Mouse (Mus musculus): Measurements from ENCODE around the gene Creb5. TPM values are rescaled to one million over a fixed set of nuclear protein-coding genes. Genes with fewer than 3 reads are reported as not detected.

Gene Creb5
- polyA plus RNA-seq, 1 experiment from 2014 or later: 3.2 TPM

DNA sequence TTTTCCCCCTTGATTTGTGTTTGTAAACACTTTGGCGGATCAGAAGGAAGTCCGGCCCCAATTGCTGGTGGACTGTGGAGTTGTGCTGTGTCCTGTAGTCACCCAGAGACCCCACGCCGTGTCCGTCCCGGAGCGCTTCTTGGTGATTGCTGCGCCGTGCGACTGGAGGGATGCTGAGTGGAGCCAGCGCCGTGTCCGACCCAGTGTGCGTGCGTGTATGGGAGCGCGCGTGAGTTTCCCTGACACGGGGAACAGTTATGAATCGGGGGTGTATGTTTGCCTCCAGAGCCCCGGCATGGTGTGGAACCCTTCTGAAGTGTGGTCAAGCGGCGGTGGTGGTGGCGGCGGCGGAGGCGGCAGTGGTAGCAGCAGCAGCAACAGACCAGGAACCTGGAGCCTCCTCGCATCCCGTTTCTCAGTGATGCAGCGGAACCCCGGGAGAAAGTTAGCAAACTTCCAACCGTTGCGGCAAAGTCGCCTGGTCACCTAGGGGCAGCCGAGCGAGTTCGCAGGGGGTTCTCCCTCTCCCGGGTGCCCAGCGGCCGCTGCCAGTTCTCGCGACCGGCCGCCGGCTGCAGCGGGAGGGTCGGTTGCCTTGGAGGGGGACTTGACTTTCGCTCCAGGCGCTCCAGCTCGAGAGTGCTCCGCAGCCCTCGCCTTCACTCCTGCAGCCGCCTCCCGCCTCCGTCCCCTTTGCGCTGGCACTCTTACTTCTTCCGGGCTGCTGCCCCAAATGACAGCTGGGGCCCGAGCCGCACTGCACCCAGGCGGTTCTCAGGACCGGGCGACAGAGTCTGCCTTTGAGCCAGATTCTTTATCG is 702 bp downstream of the Creb5 start:
- WGBS: under 1% methylated on average over 55 of the region's 63 CpGs
- Histone ChIP-seq H3K27ac (ENCODE audit: low read depth, low read length) (no peak overlapping the region), H3K36me3 (ENCODE audit: control insufficient read depth, insufficient read depth, low read length) (no peaks in the 10 kb centered on the region), H3K9me3 (ENCODE audit: control insufficient read depth, low read length) (no peaks in the 10 kb centered on the region), H3K4me1 (ENCODE audit: control insufficient read depth, insufficient read depth, low read depth, low read length) (peaks cover 14% of the 10 kb centered on the region), H3K27me3 (replicated peaks; ENCODE audit: control insufficient read depth, insufficient read depth, low read length) (peaks cover 34% of the 10 kb centered on the region), H3K4me2 (ENCODE audit: low read length) (peak overlapping the region; percentile 99), H3K9ac (ENCODE audit: low read depth, low read length) (peak overlapping the region; percentile 46; the same call in 1 of the 2 replicates), H3K4me3 (ENCODE audit: low read length) (peak overlapping the region; percentile 51)
- peak; percentile 64 for ATAC-seq

DNA sequence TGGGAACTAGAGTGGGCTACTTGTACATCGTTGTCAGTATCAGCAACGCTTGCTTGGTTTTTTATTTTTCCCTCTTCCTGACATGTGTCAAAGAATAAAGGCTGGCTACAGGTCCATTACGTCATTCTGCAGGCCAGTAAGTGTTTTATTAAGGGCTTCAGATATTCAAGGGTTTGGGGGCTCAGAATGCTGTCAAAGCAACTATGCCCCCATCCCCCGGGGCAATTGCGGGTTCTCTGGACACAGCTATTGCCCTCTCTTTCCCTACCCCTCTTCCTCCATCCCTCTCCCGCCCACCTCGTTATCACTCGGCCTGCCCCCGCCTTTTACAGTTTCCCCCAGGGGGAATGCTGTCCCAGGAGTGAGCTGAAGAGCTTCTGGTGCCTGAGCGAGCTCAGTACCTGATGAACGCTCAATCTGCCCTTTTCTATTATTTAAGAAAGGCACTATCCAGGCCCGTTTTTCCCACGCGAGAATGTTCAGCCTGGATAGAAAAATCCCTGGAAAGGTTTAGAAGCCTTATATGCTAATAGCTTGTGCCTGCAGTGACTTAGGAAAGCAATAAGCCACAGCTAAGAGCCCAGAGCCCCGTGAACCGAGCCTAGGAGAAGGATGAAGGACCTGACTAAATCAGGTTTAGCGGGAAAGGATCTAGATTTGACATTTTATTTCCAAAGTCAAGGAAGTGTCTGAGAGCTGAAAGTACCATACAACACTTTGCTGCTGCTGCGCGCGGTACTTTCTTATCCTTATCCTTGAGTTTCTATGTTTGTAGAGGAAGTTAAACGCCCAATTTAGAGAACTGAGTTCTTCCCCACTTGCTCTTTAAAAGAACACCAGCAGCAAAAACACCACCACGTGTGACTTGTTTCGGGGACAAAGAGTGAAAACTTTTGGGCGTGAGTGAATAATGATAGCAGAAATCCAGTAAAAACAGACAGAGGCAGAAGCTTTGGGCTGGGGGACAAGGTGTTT is 1.8 kb downstream of the Creb5 start:
- peaks cover 14% of the 10 kb centered on the region for H3K4me1 ChIP-seq (ENCODE audit: control insufficient read depth, insufficient read depth, low read depth, low read length)
- H3K9ac ChIP-seq (ENCODE audit: low read depth, low read length): no peak overlapping the region
- no peaks in the 10 kb centered on the region for H3K36me3 ChIP-seq (ENCODE audit: control insufficient read depth, insufficient read depth, low read length)
- H3K27me3 ChIP-seq (replicated peaks; ENCODE audit: control insufficient read depth, insufficient read depth, low read length): peaks cover 34% of the 10 kb centered on the region
- peak overlapping the region; percentile 51 for H3K4me3 ChIP-seq (ENCODE audit: low read length)
- H3K9me3 ChIP-seq (ENCODE audit: control insufficient read depth, low read length): no peaks in the 10 kb centered on the region
- no peak overlapping the region for H3K27ac ChIP-seq (ENCODE audit: low read depth, low read length)
- WGBS: 3% methylated on average over 24 of the region's 24 CpGs
- peak overlapping the region; percentile 99 for H3K4me2 ChIP-seq (ENCODE audit: low read length)
- no peak for ATAC-seq

DNA sequence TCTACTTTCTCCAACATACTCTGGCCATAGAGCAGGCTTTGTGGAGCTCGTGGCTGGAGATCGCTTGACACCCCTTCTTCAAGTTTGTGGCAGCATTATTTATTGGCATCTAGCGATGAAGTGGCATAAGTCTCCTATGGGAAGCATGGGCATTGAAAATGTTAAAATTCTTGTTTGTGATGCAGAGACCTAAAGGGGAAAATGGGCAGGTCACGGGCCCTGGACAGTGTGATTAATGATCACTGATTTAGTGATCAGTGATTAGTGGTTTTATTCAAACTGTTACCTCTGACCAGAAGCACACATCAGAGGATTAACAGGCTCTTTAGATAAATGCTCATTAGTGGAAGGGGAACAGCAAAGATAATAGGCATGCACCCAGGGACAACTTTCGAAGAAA is 2.6 kb downstream of the Creb5 start:
- Histone ChIP-seq H3K4me2 (ENCODE audit: low read length) (no peak overlapping the region), H3K9me3 (ENCODE audit: control insufficient read depth, low read length) (no peaks in the 10 kb centered on the region), H3K9ac (ENCODE audit: low read depth, low read length) (no peak overlapping the region), H3K27ac (ENCODE audit: low read depth, low read length) (no peak overlapping the region), H3K4me3 (ENCODE audit: low read length) (no peak overlapping the region), H3K27me3 (replicated peaks; ENCODE audit: control insufficient read depth, insufficient read depth, low read length) (peaks cover 31% of the 10 kb centered on the region), H3K36me3 (ENCODE audit: control insufficient read depth, insufficient read depth, low read length) (no peaks in the 10 kb centered on the region), H3K4me1 (ENCODE audit: control insufficient read depth, insufficient read depth, low read depth, low read length) (peaks cover 14% of the 10 kb centered on the region)
- 26% methylated on average over 5 of the region's 5 CpGs for WGBS
- ATAC-seq: no peak

DNA sequence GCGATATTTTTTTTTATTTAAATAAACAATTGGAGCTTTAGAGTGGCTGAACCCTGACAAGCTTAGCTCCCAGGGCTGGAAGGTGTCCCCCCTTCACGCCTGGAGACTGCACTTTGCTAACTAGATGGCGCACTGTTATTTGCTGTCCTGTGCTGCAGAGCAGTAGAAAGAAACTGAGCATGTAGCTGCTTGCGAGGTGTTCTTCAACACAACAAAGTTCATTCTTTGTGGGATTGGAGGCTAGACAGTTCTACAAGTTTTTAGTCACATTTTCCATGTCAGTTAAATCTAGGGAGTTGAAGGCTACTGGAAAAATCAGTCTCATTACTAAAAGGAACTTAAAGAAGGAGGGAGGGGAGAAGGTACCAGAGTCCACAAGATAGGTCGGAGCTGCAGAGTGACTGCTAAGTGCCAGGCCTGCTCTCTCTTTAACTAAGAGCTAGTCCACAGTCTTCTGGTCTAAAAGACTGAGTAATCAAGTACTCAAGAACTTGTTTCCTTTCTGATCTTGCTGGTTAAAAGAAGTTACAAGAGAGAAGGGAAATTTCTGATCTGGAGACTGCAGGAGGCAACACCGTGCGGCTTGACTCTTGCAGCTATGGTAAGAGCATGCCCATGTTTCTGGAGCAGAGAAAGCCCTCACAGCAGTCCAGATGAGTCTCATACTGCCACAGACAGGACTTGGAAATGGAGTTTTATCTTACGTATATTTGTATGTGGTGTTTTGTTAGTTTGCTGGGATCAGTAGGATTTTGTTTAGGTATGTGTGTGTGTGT is 3.3 kb downstream of the Creb5 start:
- Histone ChIP-seq H3K4me1 (ENCODE audit: control insufficient read depth, insufficient read depth, low read depth, low read length) (peaks cover 14% of the 10 kb centered on the region), H3K9me3 (ENCODE audit: control insufficient read depth, low read length) (no peaks in the 10 kb centered on the region), H3K4me3 (ENCODE audit: low read length) (no peak overlapping the region), H3K36me3 (ENCODE audit: control insufficient read depth, insufficient read depth, low read length) (no peaks in the 10 kb centered on the region), H3K9ac (ENCODE audit: low read depth, low read length) (no peak overlapping the region), H3K27me3 (replicated peaks; ENCODE audit: control insufficient read depth, insufficient read depth, low read length) (peaks cover 25% of the 10 kb centered on the region), H3K27ac (ENCODE audit: low read depth, low read length) (no peak overlapping the region), H3K4me2 (ENCODE audit: low read length) (no peak overlapping the region)
- WGBS: 40% methylated on average over 8 of the region's 8 CpGs
- ATAC-seq: no peak

DNA sequence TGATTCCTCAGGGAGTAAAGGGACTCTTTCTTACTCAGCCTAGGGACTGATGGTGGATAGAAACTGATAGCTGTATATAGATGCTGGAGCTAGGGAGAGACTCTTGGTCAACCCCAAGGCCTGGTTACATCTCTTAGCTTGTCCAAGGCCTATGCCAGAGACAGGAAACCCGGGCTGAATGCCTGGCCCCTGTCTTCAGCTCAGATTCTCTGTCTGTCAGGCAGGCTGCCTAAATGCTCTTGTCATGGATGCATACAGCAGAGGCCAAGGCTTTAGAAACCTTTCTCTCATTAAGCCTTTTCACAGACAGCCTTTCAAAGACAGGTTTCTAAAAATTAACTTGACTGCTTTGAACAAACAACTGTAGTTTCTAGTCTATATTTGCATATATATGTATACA is 5.9 kb downstream of the Creb5 start:
- Histone ChIP-seq H3K4me1 (ENCODE audit: control insufficient read depth, insufficient read depth, low read depth, low read length) (peaks cover 5% of the 10 kb centered on the region), H3K36me3 (ENCODE audit: control insufficient read depth, insufficient read depth, low read length) (no peaks in the 10 kb centered on the region), H3K9me3 (ENCODE audit: control insufficient read depth, low read length) (no peaks in the 10 kb centered on the region), H3K27me3 (replicated peaks; ENCODE audit: control insufficient read depth, insufficient read depth, low read length) (peaks cover 7% of the 10 kb centered on the region), H3K4me2 (ENCODE audit: low read length) (no peak overlapping the region), H3K4me3 (ENCODE audit: low read length) (no peak overlapping the region), H3K9ac (ENCODE audit: low read depth, low read length) (no peak overlapping the region), H3K27ac (ENCODE audit: low read depth, low read length) (no peak overlapping the region)
- ATAC-seq: no peak
- 47% methylated on average over 1 of the region's 1 CpGs for WGBS

DNA sequence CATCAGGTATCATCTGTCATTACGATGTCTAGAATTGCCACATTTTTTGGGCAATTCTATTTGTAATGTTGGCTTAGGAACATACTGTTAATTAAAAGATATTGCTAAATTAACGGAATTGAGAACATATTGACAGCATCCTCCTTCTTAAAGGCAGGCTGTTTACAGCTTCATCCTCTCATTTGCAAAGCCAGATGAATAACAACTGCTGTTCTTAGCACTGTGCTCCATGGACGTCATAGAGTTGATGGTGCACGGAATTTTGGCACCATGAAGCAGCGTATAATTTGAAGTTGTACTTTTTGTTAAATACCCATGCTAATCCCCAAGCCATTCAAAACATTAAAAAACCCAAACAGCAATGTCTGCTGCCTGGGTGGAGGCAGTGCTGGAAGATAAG is 10.8 kb downstream of the Creb5 start:
- 72% methylated on average over 5 of the region's 5 CpGs for WGBS
- no peak overlapping the region for H3K9ac ChIP-seq (ENCODE audit: low read depth, low read length)

DNA sequence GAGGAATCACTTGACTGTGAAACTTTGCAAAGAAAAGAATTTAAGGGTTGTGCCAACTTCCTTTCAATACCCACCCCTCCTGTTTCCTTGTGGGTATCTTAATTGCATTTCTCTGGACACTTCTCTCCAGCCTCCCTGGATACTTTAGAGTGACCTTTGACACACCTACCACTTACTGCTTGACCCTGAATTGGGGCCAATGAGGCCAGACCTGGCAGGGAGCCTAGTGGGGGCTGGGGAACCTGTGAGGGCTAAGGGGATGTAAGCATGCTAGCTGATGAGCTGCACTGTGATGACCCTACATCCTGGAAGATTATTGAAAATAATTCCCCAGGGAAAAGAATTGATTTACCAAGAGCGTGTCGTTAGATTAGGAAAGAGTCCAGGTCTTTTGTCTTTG is 17.1 kb downstream of the Creb5 start:
- Histone ChIP-seq H3K27ac (ENCODE audit: low read depth, low read length) (no peak overlapping the region), H3K4me2 (ENCODE audit: low read length) (no peak overlapping the region), H3K9ac (ENCODE audit: low read depth, low read length) (no peak overlapping the region), H3K4me3 (ENCODE audit: low read length) (no peak overlapping the region), H3K27me3 (replicated peaks; ENCODE audit: control insufficient read depth, insufficient read depth, low read length) (no peaks in the 10 kb centered on the region), H3K36me3 (ENCODE audit: control insufficient read depth, insufficient read depth, low read length) (no peaks in the 10 kb centered on the region), H3K9me3 (ENCODE audit: control insufficient read depth, low read length) (no peaks in the 10 kb centered on the region), H3K4me1 (ENCODE audit: control insufficient read depth, insufficient read depth, low read depth, low read length) (no peaks in the 10 kb centered on the region)
- 78% methylated on average over 2 of the region's 2 CpGs for WGBS
- no peak for ATAC-seq

More for the DNA sequence above, 10.8 kb downstream of the Creb5 start:
- H3K36me3 ChIP-seq (ENCODE audit: control insufficient read depth, insufficient read depth, low read length): no peaks in the 10 kb centered on the region
- H3K27me3 ChIP-seq (replicated peaks; ENCODE audit: control insufficient read depth, insufficient read depth, low read length): no peaks in the 10 kb centered on the region
- no peaks in the 10 kb centered on the region for H3K4me1 ChIP-seq (ENCODE audit: control insufficient read depth, insufficient read depth, low read depth, low read length)
- no peak overlapping the region for H3K27ac ChIP-seq (ENCODE audit: low read depth, low read length)
- no peak overlapping the region for H3K4me3 ChIP-seq (ENCODE audit: low read length)
- ATAC-seq: no peak
- no peaks in the 10 kb centered on the region for H3K9me3 ChIP-seq (ENCODE audit: control insufficient read depth, low read length)
- no peak overlapping the region for H3K4me2 ChIP-seq (ENCODE audit: low read length)

DNA sequence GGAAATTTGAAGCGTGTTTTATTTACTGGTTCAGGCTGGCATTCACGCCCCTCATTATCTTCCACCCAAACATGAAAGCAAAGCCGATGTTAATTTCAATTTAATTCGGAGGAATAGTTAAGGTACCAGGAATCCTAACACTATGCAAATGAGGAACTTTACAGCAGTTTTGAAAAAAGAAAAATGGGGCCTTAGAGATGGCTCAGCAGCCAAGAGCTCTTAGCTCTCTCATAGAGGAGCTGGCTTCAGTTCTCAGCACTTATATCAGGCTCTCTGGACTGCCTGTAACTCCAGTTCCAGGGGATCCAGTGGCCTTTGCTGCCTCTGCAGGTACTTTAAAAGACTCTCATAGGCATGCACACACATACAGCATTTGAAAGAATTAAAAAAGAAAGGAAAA is 19.1 kb downstream of the Creb5 start:
- Histone ChIP-seq H3K9ac (ENCODE audit: low read depth, low read length) (no peak overlapping the region), H3K27ac (ENCODE audit: low read depth, low read length) (no peak overlapping the region), H3K36me3 (ENCODE audit: control insufficient read depth, insufficient read depth, low read length) (no peaks in the 10 kb centered on the region), H3K27me3 (replicated peaks; ENCODE audit: control insufficient read depth, insufficient read depth, low read length) (no peaks in the 10 kb centered on the region), H3K4me3 (ENCODE audit: low read length) (no peak overlapping the region), H3K4me1 (ENCODE audit: control insufficient read depth, insufficient read depth, low read depth, low read length) (no peaks in the 10 kb centered on the region), H3K4me2 (ENCODE audit: low read length) (no peak overlapping the region), H3K9me3 (ENCODE audit: control insufficient read depth, low read length) (no peaks in the 10 kb centered on the region)
- 81% methylated on average over 4 of the region's 4 CpGs for WGBS
- ATAC-seq: no peak

Data from hindbrain, embryonic 16.5 days (tissue).